Mouse (Mus musculus): ENCODE data around the gene Olfr1394.
A peak's percentile ranks its signal among the peaks of the same experiment; 100 is the strongest.
"Not testable (repeated sequence)": the region's sequence is repeated elsewhere in the genome, so short reads cannot be mapped to it uniquely, and the experiment has no call there.

Olfr1394 gene

GRCm38 (mm10) chr11:49189737-49190136 is 35.6 kb downstream of the Olfr1394 start:
- DNase-seq (ENCODE audit: low spot score) = peak; percentile 59

- DNase-seq (ENCODE audit: low spot score) = no peak
Measured at GRCm38 (mm10) chr11:49191083-49191482, 36.9 kb downstream of the Olfr1394 start.

GRCm38 (mm10) chr11:49194771-49195170 is 40.6 kb downstream of the Olfr1394 start:
- DNase-seq (ENCODE audit: low spot score) = not testable (repeated sequence)

GRCm38 (mm10) chr11:49195819-49196322 is 41.7 kb downstream of the Olfr1394 start:
- DNase-seq (ENCODE audit: low spot score) = no peak

GRCm38 (mm10) chr11:49200666-49201065 is 46.5 kb downstream of the Olfr1394 start:
- DNase-seq (ENCODE audit: low spot score) = no peak

GRCm38 (mm10) chr11:49201142-49201541 is 47.0 kb downstream of the Olfr1394 start:
- DNase-seq (ENCODE audit: low spot score) = no peak

- no peak for DNase-seq (ENCODE audit: low spot score)
Measured at GRCm38 (mm10) chr11:49202071-49202470, 47.9 kb downstream of the Olfr1394 start.

GRCm38 (mm10) chr11:49202523-49203061 is 48.4 kb downstream of the Olfr1394 start:
- no peak for DNase-seq (ENCODE audit: low spot score)

- peak; percentile 88 for DNase-seq (ENCODE audit: low spot score)
Measured at GRCm38 (mm10) chr11:49203129-49203768, 49.1 kb downstream of the Olfr1394 start, which contains the start of gene Zfp62. TSS of gene Zfp62 (plus strand) at chr11:49203292.

GRCm38 (mm10) chr11:49203771-49204497 is 49.8 kb downstream of the Olfr1394 start:
- no peak for DNase-seq (ENCODE audit: low spot score)

- DNase-seq (ENCODE audit: low spot score) = no peak
Measured at GRCm38 (mm10) chr11:49205080-49205590, 51.0 kb downstream of the Olfr1394 start.

GRCm38 (mm10) chr11:49207495-49207894 is 53.3 kb downstream of the Olfr1394 start:
- no peak for DNase-seq (ENCODE audit: low spot score)
